Mouse (Mus musculus) liver, embryonic 14.5 days (tissue): ENCODE measurements at regions not wholly inside any gene's neighbourhood (a gene's known extent, or its start where the extent isn't known, plus 50 kb on each side); places are given as distances from the start of the nearest gene placed in this dataset.

ENCODE experiments used
- CTCF ChIP-seq: IDR thresholded peaks from 2 replicates; pipeline ENCODE4 v1.5.1; 2016; ENCODE audit warnings: antibody characterized with exemption, low read depth, control low read depth
- EP300 ChIP-seq: IDR thresholded peaks from 2 replicates; pipeline ENCODE4 v1.6.1; 2016; ENCODE audit warnings: antibody characterized with exemption, low read depth

DNA sequence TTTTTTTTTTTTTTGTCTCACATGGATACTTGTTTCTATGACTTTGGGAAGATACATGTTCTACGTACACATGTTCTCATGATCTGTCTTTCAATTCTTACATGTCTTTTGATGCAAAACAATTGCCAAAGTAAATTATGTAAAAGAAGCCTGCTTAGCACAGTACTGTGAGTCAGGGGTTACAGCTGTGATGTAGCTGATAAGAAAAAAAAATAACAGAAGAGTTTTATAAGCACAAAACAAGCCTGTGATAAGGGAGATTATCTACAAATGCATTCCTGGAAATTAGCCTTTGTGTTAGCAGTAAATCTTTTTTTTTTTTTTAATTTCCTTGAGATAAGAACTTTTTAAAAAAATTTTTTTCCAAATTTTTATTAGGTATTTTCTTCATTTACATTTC is 969.0 kb upstream of the Adam24 start:
- TF ChIP-seq CTCF, result no peak
- no peak for TF ChIP-seq EP300
